Mouse (Mus musculus) kidney, postnatal 25 days (tissue): ENCODE results near the gene Mcam.

ENCODE experiments used
- DNase-seq, 2 experiments: peaks; one replicate each; pipeline ENCODE4 v3.0.0; 2021; ENCODE audit warnings: mixed read lengths in 2 of 2

Mcam gene

GRCm38 (mm10) chr9:44137846-44138245, 3.6 kb downstream of the Mcam start:
- DNase-seq = no peak

- no peak for DNase-seq
Measured at GRCm38 (mm10) chr9:44141951-44142350, 7.7 kb downstream of the Mcam start.

GRCm38 (mm10) chr9:44143421-44143820, 9.2 kb downstream of the Mcam start:
- no peak for DNase-seq

- DNase-seq = peak; percentile 64 to 85
Measured at GRCm38 (mm10) chr9:44144023-44144717, 9.9 kb downstream of the Mcam start.

GRCm38 (mm10) chr9:44144718-44145060, 10.4 kb downstream of the Mcam start:
- peak in 1 of 2 experiments; percentile 15 for DNase-seq

- DNase-seq = peak in 1 of 2 experiments; percentile 51
Measured at GRCm38 (mm10) chr9:44147290-44147689, 13.0 kb downstream of the Mcam start.

- no peak for DNase-seq
Measured at GRCm38 (mm10) chr9:44159886-44160285, 25.6 kb downstream of the Mcam start.

GRCm38 (mm10) chr9:44168931-44169330, 34.7 kb downstream of the Mcam start:
- DNase-seq = no peak

- DNase-seq = no peak
Measured at GRCm38 (mm10) chr9:44170691-44171151, 36.5 kb downstream of the Mcam start.

- DNase-seq = peak; percentile 57 to 74
Measured at GRCm38 (mm10) chr9:44175556-44175955, 41.3 kb downstream of the Mcam start.

GRCm38 (mm10) chr9:44175957-44176356, 41.7 kb downstream of the Mcam start:
- no peak for DNase-seq

GRCm38 (mm10) chr9:44177405-44177804, 43.1 kb downstream of the Mcam start:
- no peak for DNase-seq

- peak; percentile 46 to 59 for DNase-seq
Measured at GRCm38 (mm10) chr9:44178389-44178788, 44.1 kb downstream of the Mcam start.

- no peak for DNase-seq
Measured at GRCm38 (mm10) chr9:44178811-44179210, 44.5 kb downstream of the Mcam start.

GRCm38 (mm10) chr9:44181537-44181936, 47.3 kb downstream of the Mcam start:
- no peak for DNase-seq

GRCm38 (mm10) chr9:44182260-44182659, 48.0 kb downstream of the Mcam start:
- DNase-seq = peak; percentile 53 to 69

GRCm38 (mm10) chr9:44188223-44188622, 54.0 kb downstream of the Mcam start:
- no peak for DNase-seq

- DNase-seq = no peak
Measured at GRCm38 (mm10) chr9:44191166-44191565, 56.9 kb downstream of the Mcam start.

GRCm38 (mm10) chr9:44192312-44192711, 58.0 kb downstream of the Mcam start:
- no peak for DNase-seq
